Mouse (Mus musculus): Measurements from ENCODE around the gene Hypk.

- TF ChIP-seq CTCF (IDR thresholded peaks at IDR 0.05) (no peak), EP300 (IDR thresholded peaks at IDR 0.05) (no peak)
Observed at GRCm38 (mm10) chr2:121416356-121416755, 36.7 kb upstream of the Hypk start.

Data from lung, postnatal 0 days (tissue).